Mouse (Mus musculus) midbrain, embryonic 15.5 days (tissue): Measurements from ENCODE around the gene Card10. TPM values are rescaled to one million over a fixed set of nuclear protein-coding genes. Genes with fewer than 3 reads are reported as not detected.
A peak's percentile ranks its signal among the peaks of the same experiment; 100 is the strongest.

Experiments used
- ATAC-seq: fragments of 200-750 bp; cut with Nextera tagmentation; replicated peaks from 2 replicates; pipeline ENCODE4 v1.8.0; 2017; ENCODE audit warnings: moderate TSS enrichment
- H3K27ac ChIP-seq: fragments of 300-500 bp; sonication (generic); 2 replicates; pipeline ENCODE4 v1.5.1; 2015; ENCODE audit warnings: mild to moderate bottlenecking, inconsistent platforms
- H3K27me3 ChIP-seq: fragments of 300-500 bp; sonication (generic); replicated peaks from 2 replicates; pipeline ENCODE4 v1.6.1; 2015; ENCODE audit warnings: inconsistent platforms
- H3K36me3 ChIP-seq: fragments of 300-500 bp; sonication (generic); replicated peaks from 2 replicates; pipeline ENCODE4 v1.6.1; 2015; ENCODE audit warnings: inconsistent platforms
- H3K4me1 ChIP-seq: fragments of 300-500 bp; sonication (generic); 2 replicates; pipeline ENCODE4 v1.6.1; 2015; ENCODE audit warnings: inconsistent platforms
- H3K4me2 ChIP-seq: fragments of 300-500 bp; sonication (generic); 2 replicates; pipeline ENCODE4 v1.6.1; 2015; ENCODE audit warnings: inconsistent platforms, mild to moderate bottlenecking, moderate library complexity
- H3K4me3 ChIP-seq: fragments of 300-500 bp; sonication (generic); 2 replicates; pipeline ENCODE4 v1.5.1; 2015; ENCODE audit warnings: mild to moderate bottlenecking, inconsistent platforms
- H3K9ac ChIP-seq: fragments of 300-500 bp; sonication (generic); 2 replicates; pipeline ENCODE4 v1.6.1; 2015; ENCODE audit warnings: mild to moderate bottlenecking, inconsistent platforms
- H3K9me3 ChIP-seq: fragments of 300-500 bp; sonication (generic); 2 replicates; pipeline ENCODE4 v1.6.1; 2016; ENCODE audit warnings: inconsistent platforms
- WGBS: fragments of 180-500 bp; shearing (Covaris S2); methylation state at CpG from one replicate; pipeline ENCODE4 v1.1.7; 2015; ENCODE audit warnings: mixed read lengths; 5-methylcytosine and 5-hydroxymethylcytosine counted together
- polyA plus RNA-seq: library from polyadenylated mRNA; unstranded; fragments of >200 nt; fragmentation: Nextera tagmentation; extraction: Ambion mirVana; gene quantifications from 2 replicates; pipeline ENCODE4 v1.2.1, GENCODE M21; 2015

Gene Card10
- polyA plus RNA-seq, 1 experiment from 2014 or later = 2.1 TPM

- H3K36me3 ChIP-seq = no peaks in the 10 kb centered on the region
- H3K9me3 ChIP-seq = no peaks in the 10 kb centered on the region
- H3K4me3 ChIP-seq = no peak overlapping the region
- H3K4me1 ChIP-seq = peaks cover 26% of the 10 kb centered on the region
- no peak overlapping the region for H3K9ac ChIP-seq
- H3K4me2 ChIP-seq = no peak overlapping the region
- 56% methylated on average over 18 of the region's 19 CpGs for WGBS
- H3K27ac ChIP-seq = peak overlapping the region; percentile 69
- 0 out of 2 replicates have a peak, but pooled peaks have one; percentile 8 for ATAC-seq
- H3K27me3 ChIP-seq = no peaks in the 10 kb centered on the region
Observed at GRCm38 (mm10) chr15:78831720-78832657, 29.1 kb upstream of the Card10 start.

- WGBS = 78% methylated on average over 10 of the region's 10 CpGs
- Histone ChIP-seq H3K27me3 (no peaks in the 10 kb centered on the region), H3K4me1 (peaks cover 26% of the 10 kb centered on the region), H3K9me3 (no peaks in the 10 kb centered on the region), H3K4me3 (no peak overlapping the region), H3K4me2 (no peak overlapping the region), H3K27ac (no peak overlapping the region), H3K9ac (no peak overlapping the region), H3K36me3 (no peaks in the 10 kb centered on the region)
- no peak for ATAC-seq
Observed at GRCm38 (mm10) chr15:78830742-78831719, 28.2 kb upstream of the Card10 start.

GRCm38 (mm10) chr15:78829636-78830035 is 26.8 kb upstream of the Card10 start:
- ATAC-seq = no peak
- H3K9ac ChIP-seq = no peak overlapping the region
- H3K4me2 ChIP-seq = no peak overlapping the region
- no peak overlapping the region for H3K4me3 ChIP-seq
- no peaks in the 10 kb centered on the region for H3K9me3 ChIP-seq
- H3K27me3 ChIP-seq = no peaks in the 10 kb centered on the region
- peaks cover 18% of the 10 kb centered on the region; the same call in 1 of the 2 replicates for H3K4me1 ChIP-seq
- 88% methylated on average over 1 of the region's 1 CpGs for WGBS
- H3K36me3 ChIP-seq = no peaks in the 10 kb centered on the region
- no peak overlapping the region for H3K27ac ChIP-seq

- Histone ChIP-seq H3K9ac (no peak overlapping the region), H3K36me3 (no peaks in the 10 kb centered on the region), H3K4me2 (no peak overlapping the region), H3K27ac (no peak overlapping the region), H3K4me1 (peaks cover 15% of the 10 kb centered on the region; the same call in 1 of the 2 replicates), H3K4me3 (no peak overlapping the region), H3K9me3 (no peaks in the 10 kb centered on the region), H3K27me3 (no peaks in the 10 kb centered on the region)
- 26% methylated on average over 5 of the region's 5 CpGs for WGBS
- no peak for ATAC-seq
Observed at GRCm38 (mm10) chr15:78828315-78828714, 25.5 kb upstream of the Card10 start.

- Histone ChIP-seq H3K4me3 (no peak overlapping the region), H3K27ac (no peak overlapping the region), H3K36me3 (no peaks in the 10 kb centered on the region), H3K9ac (no peak overlapping the region), H3K4me2 (no peak overlapping the region), H3K4me1 (peaks cover 8% of the 10 kb centered on the region; the same call in 1 of the 2 replicates), H3K9me3 (no peaks in the 10 kb centered on the region), H3K27me3 (no peaks in the 10 kb centered on the region)
- 24% methylated on average over 28 of the region's 28 CpGs for WGBS
- ATAC-seq = peak; percentile 63
Observed at GRCm38 (mm10) chr15:78826213-78827204, 23.7 kb upstream of the Card10 start.

GRCm38 (mm10) chr15:78816074-78816391 is 13.2 kb upstream of the Card10 start:
- no peaks in the 10 kb centered on the region for H3K27me3 ChIP-seq
- no peak overlapping the region for H3K27ac ChIP-seq
- H3K4me1 ChIP-seq = no peaks in the 10 kb centered on the region
- H3K36me3 ChIP-seq = no peaks in the 10 kb centered on the region
- H3K9ac ChIP-seq = no peak overlapping the region
- no peaks in the 10 kb centered on the region for H3K9me3 ChIP-seq
- H3K4me2 ChIP-seq = no peak overlapping the region
- no peak for ATAC-seq
- WGBS = 79% methylated on average over 6 of the region's 6 CpGs
- no peak overlapping the region for H3K4me3 ChIP-seq

- Histone ChIP-seq H3K9ac (no peak overlapping the region), H3K9me3 (no peaks in the 10 kb centered on the region), H3K27me3 (no peaks in the 10 kb centered on the region), H3K4me3 (no peak overlapping the region), H3K36me3 (no peaks in the 10 kb centered on the region), H3K4me2 (no peak overlapping the region), H3K27ac (no peak overlapping the region), H3K4me1 (no peaks in the 10 kb centered on the region)
- 59% methylated on average over 11 of the region's 11 CpGs for WGBS
- ATAC-seq = no peak
Observed at GRCm38 (mm10) chr15:78815314-78816073, 12.7 kb upstream of the Card10 start.

GRCm38 (mm10) chr15:78813603-78814002 is 10.8 kb upstream of the Card10 start:
- no peaks in the 10 kb centered on the region for H3K36me3 ChIP-seq
- H3K4me1 ChIP-seq = no peaks in the 10 kb centered on the region; the same call in 1 of the 2 replicates
- WGBS = 93% methylated on average over 4 of the region's 4 CpGs
- H3K27ac ChIP-seq = no peak overlapping the region
- no peaks in the 10 kb centered on the region for H3K9me3 ChIP-seq
- H3K27me3 ChIP-seq = no peaks in the 10 kb centered on the region
- no peak overlapping the region for H3K9ac ChIP-seq
- H3K4me2 ChIP-seq = no peak overlapping the region
- ATAC-seq = no peak
- H3K4me3 ChIP-seq = no peak overlapping the region

GRCm38 (mm10) chr15:78810146-78810545 is 7.3 kb upstream of the Card10 start:
- Histone ChIP-seq H3K36me3 (no peaks in the 10 kb centered on the region), H3K4me2 (no peak overlapping the region), H3K27me3 (no peaks in the 10 kb centered on the region; the same call in 1 of the 2 replicates), H3K27ac (no peak overlapping the region), H3K9me3 (no peaks in the 10 kb centered on the region), H3K9ac (no peak overlapping the region), H3K4me3 (no peak overlapping the region), H3K4me1 (no peaks in the 10 kb centered on the region; the same call in 1 of the 2 replicates)
- ATAC-seq = no peak
- 77% methylated on average over 9 of the region's 9 CpGs for WGBS

GRCm38 (mm10) chr15:78809739-78810138 is 6.9 kb upstream of the Card10 start:
- H3K4me3 ChIP-seq = no peak overlapping the region
- no peaks in the 10 kb centered on the region for H3K36me3 ChIP-seq
- WGBS = 71% methylated on average over 9 of the region's 9 CpGs

GRCm38 (mm10) chr15:78808980-78809379 is 6.1 kb upstream of the Card10 start:
- 77% methylated on average over 2 of the region's 2 CpGs for WGBS
- Histone ChIP-seq H3K9ac (no peak overlapping the region), H3K27me3 (peaks cover 5% of the 10 kb centered on the region), H3K9me3 (no peaks in the 10 kb centered on the region), H3K36me3 (no peaks in the 10 kb centered on the region), H3K4me1 (no peaks in the 10 kb centered on the region; the same call in 1 of the 2 replicates), H3K27ac (no peak overlapping the region), H3K4me2 (no peak overlapping the region), H3K4me3 (no peak overlapping the region)
- no peak for ATAC-seq

More at GRCm38 (mm10) chr15:78809739-78810138, 6.9 kb upstream of the Card10 start:
- H3K4me2 ChIP-seq = no peak overlapping the region
- H3K9me3 ChIP-seq = no peaks in the 10 kb centered on the region
- no peak overlapping the region for H3K27ac ChIP-seq
- no peaks in the 10 kb centered on the region; the same call in 1 of the 2 replicates for H3K4me1 ChIP-seq
- H3K9ac ChIP-seq = no peak overlapping the region
- ATAC-seq = no peak
- no peaks in the 10 kb centered on the region; the same call in 1 of the 2 replicates for H3K27me3 ChIP-seq
